Mouse (Mus musculus) heart, embryonic 12.5 days (tissue): ENCODE measurements around the gene Isoc2b. TPM values are rescaled to one million over a fixed set of nuclear protein-coding genes. Genes with fewer than 3 reads are reported as not detected.
"Not testable (repeated sequence)": the region's sequence is repeated elsewhere in the genome, so short reads cannot be mapped to it uniquely, and the experiment has no call there.

ENCODE experiments used
- ATAC-seq: fragments of 200-750 bp; cut with Nextera tagmentation; 2 replicates; pipeline ENCODE4 v1.8.0; 2017; ENCODE audit warnings: moderate TSS enrichment, moderate library complexity; ENCODE audit not compliant: insufficient number of reproducible peaks, low FRiP score
- H3K27ac ChIP-seq: fragments of 300-500 bp; sonication (generic); 2 replicates; pipeline ENCODE4 v1.5.1; 2016; ENCODE audit warnings: mild to moderate bottlenecking, moderate library complexity; ENCODE audit not compliant: poor library complexity, severe bottlenecking
- H3K27me3 ChIP-seq: fragments of 300-500 bp; sonication (generic); replicated peaks from 2 replicates; pipeline ENCODE4 v1.6.1; 2016; ENCODE audit warnings: mild to moderate bottlenecking, moderate library complexity
- H3K36me3 ChIP-seq: fragments of 300-500 bp; sonication (generic); 2 replicates; pipeline ENCODE4 v1.6.1; 2016; ENCODE audit warnings: mild to moderate bottlenecking, moderate library complexity
- H3K4me1 ChIP-seq: fragments of 300-500 bp; sonication (generic); replicated peaks from 2 replicates; pipeline ENCODE4 v1.6.1; 2016; ENCODE audit warnings: mild to moderate bottlenecking
- H3K4me2 ChIP-seq: fragments of 300-500 bp; sonication (generic); 2 replicates; pipeline ENCODE4 v1.6.1; 2016; ENCODE audit warnings: mild to moderate bottlenecking, moderate library complexity
- H3K4me3 ChIP-seq: fragments of 300-500 bp; sonication (generic); 2 replicates; pipeline ENCODE4 v1.5.1; 2016; ENCODE audit warnings: mild to moderate bottlenecking
- H3K9ac ChIP-seq: fragments of 300-500 bp; sonication (generic); 2 replicates; pipeline ENCODE4 v1.6.1; 2016; ENCODE audit warnings: mild to moderate bottlenecking, moderate library complexity
- H3K9me3 ChIP-seq: fragments of 300-500 bp; sonication (generic); replicated peaks from 2 replicates; pipeline ENCODE4 v1.6.1; 2016; ENCODE audit warnings: mild to moderate bottlenecking, moderate library complexity
- WGBS: fragments of 180-500 bp; shearing (Covaris S2); methylation state at CpG from one replicate; pipeline ENCODE4 v1.1.7; 2016; 5-methylcytosine and 5-hydroxymethylcytosine counted together
- polyA plus RNA-seq: library from polyadenylated mRNA; unstranded; fragments of >200 nt; fragmentation: Nextera tagmentation; extraction: Ambion mirVana; gene quantifications from 2 replicates; pipeline ENCODE4 v1.2.1, GENCODE M21; 2016

Gene Isoc2b
- polyA plus RNA-seq, 1 experiment from 2014 or later: 3.9 TPM

DNA sequence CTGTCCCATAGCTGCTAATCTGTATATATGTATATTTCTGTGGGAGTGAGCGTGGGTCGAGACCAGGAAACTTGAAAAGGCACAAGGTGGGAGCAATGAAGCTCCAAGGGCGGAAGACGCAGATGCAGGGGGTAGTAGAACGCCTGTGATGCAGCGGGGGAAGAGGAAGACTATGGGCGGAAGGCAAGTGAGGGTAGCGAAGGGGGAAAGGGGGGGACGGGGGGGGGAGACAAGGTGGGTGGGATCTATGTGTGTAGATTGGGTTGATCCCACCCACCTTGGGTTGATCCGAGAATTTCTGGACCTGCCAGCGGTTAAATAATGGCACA is 30.4 kb upstream of the Isoc2b start:
- Histone ChIP-seq H3K27me3 (no peaks in the 10 kb centered on the region), H3K36me3 (no peaks in the 10 kb centered on the region), H3K27ac (peak overlapping the region; percentile 71), H3K9ac (peak overlapping the region; percentile 30; the same call in 1 of the 2 replicates), H3K4me1 (peaks cover 10% of the 10 kb centered on the region), H3K4me3 (peak overlapping the region; percentile 37), H3K4me2 (peak overlapping the region; percentile 66), H3K9me3 (peaks cover 4% of the 10 kb centered on the region)
- no peak for ATAC-seq
- 28% methylated on average over 11 of the region's 11 CpGs for WGBS

DNA sequence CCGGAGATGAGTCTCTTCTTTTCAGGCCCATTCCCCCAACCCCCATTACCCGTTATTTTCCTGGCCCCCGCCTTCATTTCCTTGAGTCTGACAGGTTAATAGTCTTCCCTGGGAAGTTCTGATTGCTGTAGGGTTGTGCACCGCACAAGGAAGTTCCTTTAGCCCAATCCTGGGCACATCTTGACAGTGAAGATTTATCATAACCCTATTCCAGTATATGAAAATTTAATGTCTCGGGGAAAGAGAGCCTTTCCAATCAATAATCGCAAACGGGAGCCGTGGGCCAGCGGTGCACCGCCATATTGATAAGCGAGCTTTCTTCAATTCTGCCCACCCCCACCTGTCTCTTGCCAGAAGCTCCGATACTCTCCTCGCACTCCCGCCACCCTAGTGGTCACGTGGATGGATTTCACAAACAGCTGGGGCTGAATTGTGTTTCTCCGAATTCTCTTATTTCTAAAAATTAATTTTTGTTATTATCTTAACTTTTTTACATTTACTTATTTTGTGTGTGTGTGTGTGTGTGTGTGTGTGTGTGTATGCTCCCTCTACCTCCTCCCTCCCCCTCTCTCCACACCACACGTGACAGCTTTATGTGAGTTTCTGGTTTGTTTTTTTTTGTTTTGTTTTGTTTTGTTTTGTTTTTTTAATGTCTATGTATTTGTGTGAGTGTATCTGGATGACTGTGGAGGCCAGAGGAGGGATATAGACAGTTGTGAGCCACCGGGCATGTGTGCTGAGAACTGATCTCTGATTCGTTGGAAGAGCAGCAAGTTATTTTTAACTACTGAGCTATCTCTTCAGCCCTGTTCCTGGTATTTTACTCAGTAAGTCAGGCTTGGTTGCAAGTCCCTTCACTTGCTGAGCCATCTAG is 29.8 kb upstream of the Isoc2b start:
- peak; percentile 78 for ATAC-seq
- Histone ChIP-seq H3K4me1 (peaks cover 10% of the 10 kb centered on the region), H3K4me3 (peak overlapping the region; percentile 37), H3K27ac (peak overlapping the region; percentile 71), H3K9ac (peak overlapping the region; percentile 42), H3K9me3 (peaks cover 4% of the 10 kb centered on the region), H3K36me3 (no peaks in the 10 kb centered on the region), H3K27me3 (no peaks in the 10 kb centered on the region), H3K4me2 (peak overlapping the region; percentile 66)
- 5% methylated on average over 19 of the region's 19 CpGs for WGBS

DNA sequence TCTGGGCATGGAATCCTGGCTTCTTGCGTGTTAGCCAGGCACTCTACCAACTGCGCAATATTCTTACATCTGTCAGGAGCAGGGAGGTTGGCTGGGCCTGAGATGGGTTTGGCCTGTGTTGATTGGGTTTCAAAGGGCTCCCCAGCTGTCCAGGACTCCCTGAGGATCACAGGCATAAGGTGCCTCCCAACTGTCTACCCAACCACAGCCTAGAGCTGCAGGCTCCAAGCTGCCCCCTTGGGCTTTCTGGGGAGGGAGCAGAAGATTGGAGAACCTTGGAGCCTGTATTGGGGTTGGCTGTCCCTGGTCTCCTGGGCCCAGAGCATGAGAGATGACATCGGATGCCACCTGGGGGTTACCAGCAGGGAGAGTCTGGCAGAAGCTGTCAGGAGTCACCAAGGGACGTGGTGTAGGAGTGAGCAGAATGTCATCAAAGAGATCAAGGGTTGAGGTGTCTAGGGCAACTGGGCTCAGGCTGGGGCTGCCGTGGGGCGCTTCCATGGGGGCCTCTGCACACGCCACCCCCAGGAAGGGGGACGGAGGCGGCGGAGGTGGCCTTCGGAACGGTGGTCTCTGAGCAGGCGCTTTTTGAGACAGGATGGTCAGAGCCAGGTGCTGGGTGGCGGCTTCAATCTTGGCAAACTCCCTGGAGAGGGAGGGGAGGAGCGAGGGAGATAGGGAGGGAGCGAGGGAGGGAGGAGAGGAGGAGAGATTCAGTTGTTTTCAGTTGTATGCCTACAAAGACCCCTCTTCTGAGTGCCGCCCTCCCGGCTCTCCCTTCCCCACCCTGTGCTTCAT is 29.0 kb upstream of the Isoc2b start:
- Histone ChIP-seq H3K36me3 (no peaks in the 10 kb centered on the region), H3K9me3 (peaks cover 4% of the 10 kb centered on the region), H3K27me3 (no peaks in the 10 kb centered on the region), H3K4me1 (peaks cover 10% of the 10 kb centered on the region), H3K9ac (peak overlapping the region; percentile 42; the same call in 1 of the 2 replicates), H3K4me3 (peak overlapping the region; percentile 37), H3K27ac (no peak overlapping the region), H3K4me2 (peak overlapping the region; percentile 66)
- 18% methylated on average over 18 of the region's 18 CpGs for WGBS
- 0 out of 2 replicates have a peak, but pooled peaks have one; percentile 34 for ATAC-seq

DNA sequence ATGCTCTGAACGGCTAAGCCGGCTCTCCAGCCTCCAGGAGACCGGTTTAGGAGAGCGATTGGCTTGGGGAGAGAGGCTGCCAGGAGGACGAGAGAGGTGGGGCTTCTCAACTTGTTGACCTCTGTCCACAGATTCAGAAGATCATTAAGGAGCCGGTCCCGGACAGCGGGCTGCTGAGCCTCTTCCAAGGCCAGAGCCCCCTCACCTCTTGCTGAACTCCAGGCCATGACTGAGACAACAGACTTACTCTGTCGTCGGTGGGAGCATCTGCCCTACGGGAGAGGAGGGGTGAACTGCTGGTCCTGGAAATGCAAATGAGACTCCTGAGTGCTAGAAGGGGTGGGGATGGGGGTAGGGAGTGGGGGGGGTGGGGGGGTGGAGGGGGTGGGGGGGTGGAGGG is 25.1 kb upstream of the Isoc2b start:
- Histone ChIP-seq H3K4me1 (peaks cover 10% of the 10 kb centered on the region), H3K36me3 (0 out of 2 replicates have a peak, but pooled peaks cover 9% of the 10 kb centered on the region), H3K9me3 (no peaks in the 10 kb centered on the region), H3K9ac (no peak overlapping the region), H3K27me3 (no peaks in the 10 kb centered on the region), H3K4me2 (no peak overlapping the region), H3K4me3 (no peak overlapping the region), H3K27ac (no peak overlapping the region)
- WGBS: 50% methylated on average over 11 of the region's 11 CpGs
- ATAC-seq: no peak

DNA sequence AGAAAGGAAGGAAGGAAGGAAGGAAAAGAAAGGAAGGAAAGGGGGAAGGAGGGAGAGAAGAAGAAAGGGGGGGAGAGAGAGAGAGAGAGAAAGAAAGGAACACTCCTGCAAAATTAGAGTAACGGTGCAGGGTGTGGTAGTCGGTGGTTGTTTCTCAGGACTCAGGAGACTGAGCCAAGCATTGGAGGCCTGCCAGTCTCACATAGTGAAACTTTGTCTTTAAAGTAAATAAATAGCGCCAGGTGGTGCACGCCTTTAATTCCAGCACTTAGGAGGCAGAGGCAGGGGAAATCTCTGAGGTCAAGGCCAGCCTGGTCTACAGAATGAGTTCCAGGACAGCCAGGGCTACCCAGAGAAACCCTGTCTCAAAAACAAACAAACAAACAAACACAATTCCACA is 16.6 kb upstream of the Isoc2b start:
- WGBS: 71% methylated on average over 4 of the region's 4 CpGs
- Histone ChIP-seq H3K4me2 (no peak overlapping the region), H3K27me3 (no peaks in the 10 kb centered on the region), H3K4me1 (no peaks in the 10 kb centered on the region), H3K9me3 (0 out of 2 replicates have a peak, but pooled peaks cover 4% of the 10 kb centered on the region), H3K9ac (no peak overlapping the region), H3K27ac (no peak overlapping the region), H3K36me3 (0 out of 2 replicates have a peak, but pooled peaks cover 10% of the 10 kb centered on the region), H3K4me3 (no peak overlapping the region)
- no peak for ATAC-seq

DNA sequence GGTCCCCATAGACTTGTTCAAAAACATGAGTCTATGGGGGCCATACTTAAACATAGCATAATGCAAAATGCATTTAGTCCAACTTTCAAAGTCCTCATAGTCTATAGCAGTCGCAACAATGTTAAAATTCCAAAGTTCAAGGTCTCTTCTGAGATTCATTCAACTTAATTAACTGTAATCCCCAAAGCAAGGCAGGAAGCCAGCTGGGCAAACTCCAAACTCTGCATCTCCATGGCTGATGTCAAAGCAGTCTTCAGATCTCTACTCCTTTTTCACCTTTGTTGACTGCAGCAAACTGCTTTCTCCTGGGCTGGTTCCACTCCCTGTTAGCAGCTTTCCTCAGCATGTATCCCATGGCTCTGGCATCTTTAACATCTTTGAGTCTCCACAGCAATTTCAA is 9.0 kb upstream of the Isoc2b start:
- H3K4me1 ChIP-seq: peaks cover 13% of the 10 kb centered on the region
- H3K27me3 ChIP-seq, H3K36me3 ChIP-seq, H3K27ac ChIP-seq, H3K4me2 ChIP-seq, ATAC-seq, H3K4me3 ChIP-seq, H3K9me3 ChIP-seq, H3K9ac ChIP-seq: not testable (repeated sequence)
- WGBS: 84% methylated on average over 1 of the region's 1 CpGs

DNA sequence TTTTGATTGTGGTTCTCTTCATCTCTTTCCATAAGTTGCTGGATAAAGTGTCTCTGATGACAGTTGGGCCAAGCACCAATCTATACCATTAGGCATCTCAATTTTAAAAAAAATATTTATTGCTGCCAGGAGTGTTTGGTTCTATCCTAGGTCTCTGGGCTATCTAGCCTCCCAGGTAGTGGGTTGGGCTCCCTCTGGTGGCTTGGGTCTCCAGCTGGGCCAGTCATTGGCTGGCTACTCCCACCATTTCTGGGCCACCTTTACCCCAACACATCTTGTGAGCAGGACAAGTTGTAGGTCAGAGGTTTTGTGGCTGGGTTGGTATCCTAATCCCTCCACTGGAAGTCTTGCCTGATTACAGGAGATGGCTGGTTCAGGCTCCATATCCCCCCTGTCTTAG is 8.1 kb upstream of the Isoc2b start:
- Histone ChIP-seq H3K4me3 (no peak overlapping the region), H3K27me3 (no peaks in the 10 kb centered on the region), H3K36me3 (0 out of 2 replicates have a peak, but pooled peaks cover 5% of the 10 kb centered on the region), H3K9ac (no peak overlapping the region), H3K4me2 (no peak overlapping the region), H3K4me1 (peaks cover 13% of the 10 kb centered on the region), H3K27ac (no peak overlapping the region), H3K9me3 (0 out of 2 replicates have a peak, but pooled peaks cover 7% of the 10 kb centered on the region)
- no peak for ATAC-seq

DNA sequence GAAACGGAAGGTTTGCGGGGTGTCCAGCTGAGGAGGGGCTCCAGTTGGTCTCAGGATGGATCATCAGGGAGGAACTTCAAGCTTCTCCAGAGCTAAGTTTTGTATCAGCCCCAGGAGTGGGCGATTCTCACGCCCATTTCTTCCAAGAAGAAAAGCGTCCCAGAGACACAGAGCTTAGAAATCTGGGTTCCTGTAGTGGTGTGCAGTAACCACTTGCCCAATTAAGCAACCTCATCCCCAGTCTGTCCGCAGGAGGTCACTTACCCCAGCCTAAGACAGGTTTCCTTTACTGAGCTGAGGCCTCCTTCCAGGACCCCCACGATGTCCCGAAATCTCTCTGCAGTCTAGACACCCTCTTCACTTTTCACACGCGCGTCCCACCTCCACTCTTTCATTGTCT is 7.2 kb upstream of the Isoc2b start:
- Histone ChIP-seq H3K27me3 (no peaks in the 10 kb centered on the region), H3K9me3 (0 out of 2 replicates have a peak, but pooled peaks cover 7% of the 10 kb centered on the region), H3K36me3 (0 out of 2 replicates have a peak, but pooled peaks cover 2% of the 10 kb centered on the region), H3K4me1 (peaks cover 13% of the 10 kb centered on the region), H3K4me2 (peak overlapping the region; percentile 90), H3K4me3 (peak overlapping the region; percentile 62), H3K9ac (peak overlapping the region; percentile 76), H3K27ac (no peak overlapping the region)
- 5% methylated on average over 11 of the region's 11 CpGs for WGBS
- peak; percentile 7; the same call in 1 of the 2 replicates for ATAC-seq

DNA sequence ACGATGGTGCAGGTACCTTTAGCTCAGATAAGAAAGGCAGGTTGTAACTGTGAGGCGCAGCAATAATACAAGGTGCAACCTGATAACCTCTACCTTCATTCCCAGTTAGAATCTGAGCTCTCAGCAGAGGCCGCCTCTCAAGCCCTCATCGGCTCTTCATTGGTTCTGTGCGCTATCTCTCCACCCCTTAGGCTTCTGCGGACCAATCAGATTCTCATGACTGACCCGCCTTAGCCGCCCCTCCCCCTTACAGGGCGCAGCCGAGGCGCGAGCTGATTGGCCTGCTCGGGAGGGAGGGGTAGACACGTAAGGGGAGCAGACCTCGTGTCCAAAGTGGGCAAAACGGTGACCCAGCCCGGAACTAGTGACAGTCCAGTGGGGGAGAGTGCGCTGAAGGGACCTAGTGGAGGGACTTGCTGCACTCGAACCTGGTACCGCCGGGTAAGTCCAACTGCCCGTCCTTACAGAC is 6.7 kb upstream of the Isoc2b start, which contains the start of gene Isoc2a:
Gene Isoc2a (plus strand): TSS at position 401 of the 469 bp plus-strand sequence.
- H3K36me3 ChIP-seq: no peaks in the 10 kb centered on the region

DNA sequence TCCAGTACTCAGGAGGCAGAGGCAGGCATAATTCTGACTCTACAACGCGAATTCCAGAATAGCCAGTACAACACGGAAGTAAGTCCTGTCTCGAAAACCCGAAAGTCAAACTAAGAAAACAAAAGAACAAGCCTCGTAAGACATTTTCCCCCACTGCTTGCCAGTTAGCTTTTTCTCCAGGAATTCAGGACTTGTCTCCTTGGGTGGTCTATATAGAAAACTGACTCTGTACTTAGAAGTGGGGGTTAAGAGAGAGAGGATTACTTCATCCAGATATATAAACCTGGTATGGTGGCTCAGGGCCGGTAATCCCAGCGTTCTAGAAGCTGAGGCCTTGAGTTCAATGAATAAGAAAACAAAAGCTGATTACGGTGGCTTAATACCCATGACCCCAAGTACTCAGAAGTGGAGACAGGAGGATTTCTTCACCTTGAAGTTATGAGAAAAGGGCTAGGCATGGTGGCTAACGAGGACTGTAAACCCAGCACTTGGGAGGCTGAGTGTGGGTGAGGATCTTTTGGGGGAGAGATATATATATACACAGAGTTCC is 3.4 kb downstream of the Isoc2b start:
- 46% methylated on average over 10 of the region's 10 CpGs for WGBS
- peaks cover 15% of the 10 kb centered on the region; the same call in 1 of the 2 replicates for H3K4me1 ChIP-seq
- no peak for ATAC-seq
- peak overlapping the region; percentile 68 for H3K4me2 ChIP-seq
- no peaks in the 10 kb centered on the region for H3K36me3 ChIP-seq
- H3K27me3 ChIP-seq: no peaks in the 10 kb centered on the region
- H3K27ac ChIP-seq: peak overlapping the region; percentile 53; the same call in 1 of the 2 replicates
- peak overlapping the region; percentile 78 for H3K4me3 ChIP-seq
- peak overlapping the region; percentile 81 for H3K9ac ChIP-seq
- no peaks in the 10 kb centered on the region for H3K9me3 ChIP-seq

More for the DNA sequence above, 6.7 kb upstream of the Isoc2b start, which contains the start of gene Isoc2a:
- Histone ChIP-seq H3K4me3 (peak within 1 kb of the TSS; percentile 62), H3K9me3 (0 out of 2 replicates have a peak, but pooled peaks cover 4% of the 10 kb centered on the region), H3K27ac (no peak within 1 kb of the TSS), H3K4me1 (peaks cover 13% of the 10 kb centered on the region), H3K4me2 (peak within 1 kb of the TSS; percentile 90), H3K27me3 (no peaks in the 10 kb centered on the region), H3K9ac (peak within 1 kb of the TSS; percentile 76)
- 0% methylated on average over 22 of the region's 22 CpGs for whole genome bisulfite sequencing
- peak; percentile 100 for ATAC-seq
